Mouse (Mus musculus): ENCODE data around the gene Cabin1. TPM values are rescaled to one million over a fixed set of nuclear protein-coding genes. Genes with fewer than 3 reads are reported as not detected.

The Cabin1 gene
- polyA plus RNA-seq (2012; rRNA removed): 88.4 and 103 TPM in 2 replicates

DNA sequence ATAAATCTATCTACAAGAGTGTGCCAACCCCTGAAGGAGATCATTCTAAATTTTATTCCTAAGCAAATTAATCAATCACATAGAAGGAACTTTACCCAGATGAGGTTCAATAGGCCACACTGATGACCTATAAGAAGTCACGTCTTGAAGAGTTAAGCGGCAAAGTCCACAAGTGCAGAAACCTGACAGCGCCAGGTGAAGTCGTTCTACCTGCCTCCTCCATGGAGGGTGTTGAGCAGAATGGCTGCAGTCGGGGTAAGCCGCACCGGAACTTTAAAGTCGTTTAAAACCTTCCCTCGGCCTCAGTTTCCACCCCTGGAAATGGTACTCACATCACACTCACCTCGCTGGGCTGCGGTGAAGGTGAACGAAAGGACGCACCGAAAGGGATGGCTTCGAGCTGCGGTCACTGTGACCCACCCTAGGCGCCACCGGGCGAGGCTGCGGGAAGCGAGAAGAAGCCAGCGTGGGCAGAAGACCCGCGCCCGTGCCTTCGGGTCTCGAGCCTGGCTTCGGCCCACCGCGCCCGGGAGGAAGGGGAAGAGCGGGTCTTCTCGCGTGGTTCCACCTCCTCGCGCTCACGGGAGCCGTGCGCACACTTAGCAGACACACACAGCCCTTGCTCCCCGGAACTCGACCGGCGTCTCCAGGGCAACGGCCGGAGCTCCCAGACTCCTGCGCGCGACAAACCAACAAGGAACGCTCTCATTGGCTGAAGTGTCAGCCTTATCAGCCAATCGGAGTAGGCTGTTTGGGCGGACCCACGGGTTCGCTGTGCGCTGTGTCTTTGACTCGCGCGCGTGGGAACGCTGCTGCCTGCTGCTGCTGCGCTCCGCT, at the start of gene Cabin1:
Gene Cabin1 (minus strand): TSS at position 660 of the 837 bp plus-strand sequence.

DNA sequence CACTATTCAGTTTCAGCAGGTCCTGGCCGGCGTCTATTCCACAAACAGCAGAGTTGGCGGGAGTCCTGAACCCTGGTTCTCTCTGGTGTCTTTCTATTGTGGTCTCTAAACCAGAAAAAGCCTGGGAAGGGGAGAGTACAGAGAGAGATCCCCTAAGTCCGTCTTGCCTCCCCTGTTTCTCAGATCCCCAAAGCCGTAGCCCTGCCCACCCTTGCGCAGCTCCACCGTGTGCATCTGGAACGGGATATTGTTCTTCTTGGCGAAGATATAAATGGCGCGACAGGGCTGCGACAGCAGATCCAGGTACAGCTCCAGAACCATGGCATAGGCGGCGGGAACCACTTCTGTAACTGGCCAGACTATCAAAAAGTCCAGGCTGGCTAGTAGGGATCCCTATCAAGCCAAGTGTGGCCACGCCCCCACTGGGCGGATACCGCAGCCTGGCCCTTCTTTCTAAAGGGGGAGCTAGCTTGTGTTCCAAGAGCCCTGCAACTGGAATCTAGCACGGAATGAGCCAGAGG, 34.1 kb upstream of the Cabin1 start, which contains the start of gene Gstt1:
Gene Gstt1 (minus strand): TSS at position 409 of the 521 bp plus-strand sequence.

DNA sequence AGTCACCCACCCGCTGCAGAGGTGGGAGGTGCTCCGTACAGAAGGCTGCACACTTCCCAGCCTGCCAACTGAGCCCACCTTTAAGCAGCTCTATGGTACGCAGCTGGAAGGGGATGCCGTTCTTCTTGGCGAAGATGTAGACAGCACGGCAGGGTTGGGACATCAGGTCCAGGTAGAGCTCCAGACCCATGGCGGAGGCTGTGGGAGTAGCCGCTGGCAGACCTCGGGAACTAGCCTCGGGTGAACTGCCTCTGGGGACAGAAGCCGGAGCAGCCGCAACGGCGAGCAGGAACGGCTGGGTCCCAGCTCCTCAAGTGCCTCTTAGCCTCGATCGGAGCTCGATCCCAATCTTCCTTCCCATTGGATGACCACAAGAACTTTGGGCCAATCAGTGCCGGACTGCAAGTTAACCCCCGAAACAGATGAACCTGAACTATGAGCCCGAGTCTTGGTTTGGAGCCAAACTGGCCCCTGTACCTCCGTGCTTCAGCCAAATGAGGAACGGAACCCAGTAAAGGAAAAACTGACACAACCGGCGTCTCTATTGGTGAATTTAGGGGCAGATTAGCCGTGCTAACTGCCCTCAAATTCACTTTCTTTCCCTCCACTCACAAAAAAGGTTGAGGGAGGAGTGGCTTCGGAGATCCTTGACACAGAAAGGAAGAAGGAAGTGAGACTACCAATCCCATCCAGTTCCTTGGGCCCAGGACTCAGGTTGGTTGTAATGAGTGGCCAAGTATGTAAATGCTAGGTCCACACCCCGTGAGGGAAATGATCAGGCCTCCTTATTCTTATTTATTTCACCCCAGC, 16.8 kb upstream of the Cabin1 start, which contains the start of the genes Gm20441 and Gstt3:
Gene Gm20441 (minus strand): TSS at position 186 of the 810 bp plus-strand sequence.
Gene Gstt3 (minus strand): TSS at position 646 of the 810 bp plus-strand sequence.

GRCm38 (mm10) chr10:75772795-75773664, 8.9 kb upstream of the Cabin1 start, which contains the start of gene Ddt:
Ddt (minus strand) TSS chr10:75773414.

DNA sequence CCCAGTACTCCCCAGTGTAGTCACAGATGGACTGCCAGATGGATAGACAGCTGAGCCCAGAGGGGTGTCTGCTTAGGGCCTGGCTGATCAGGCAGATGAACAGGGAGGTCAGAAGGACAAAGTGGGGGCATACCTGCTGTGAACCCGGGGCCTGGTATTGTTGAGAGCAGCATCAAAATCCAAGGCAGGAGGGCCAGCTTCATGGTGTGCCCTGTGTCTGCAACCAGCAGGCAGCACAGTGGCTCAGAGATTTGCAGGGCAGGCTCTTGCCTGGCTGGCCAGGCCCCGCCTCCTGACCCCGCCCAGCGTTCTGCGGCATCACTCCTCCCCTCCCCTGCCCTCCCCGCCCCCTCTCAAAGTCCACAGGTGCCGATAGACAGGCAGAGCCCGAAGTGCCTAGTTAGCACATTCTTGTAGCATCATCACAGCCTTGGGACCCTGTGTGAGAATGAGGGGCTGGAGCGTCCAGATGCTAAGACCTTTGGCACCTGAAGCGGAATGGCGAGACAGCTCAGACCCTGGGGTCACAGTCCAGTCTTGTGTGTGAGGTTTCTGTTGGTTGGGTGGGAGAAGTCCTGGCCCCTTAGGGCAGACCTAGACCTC, 120.3 kb downstream of the Cabin1 start, which contains the start of gene Susd2:
Gene Susd2 (minus strand): TSS at position 268 of the 603 bp plus-strand sequence.

Other genes with a start within 250 kb of the Cabin1 start
- gene Snrpd3, start 246.8 kb downstream of the Cabin1 start, polyA plus RNA-seq (2012; rRNA removed): 8.7 and 16.5 TPM in 2 replicates
- gene Gucd1, start 246.4 kb downstream of the Cabin1 start, polyA plus RNA-seq (2012; rRNA removed): 53.2 and 53.9 TPM in 2 replicates
- 1.7 and 1.8 TPM in 2 replicates for gene Lrrc75b, start 204.0 kb downstream of the Cabin1 start, polyA plus RNA-seq (2012; rRNA removed)
- gene Ggt1, start 202.7 kb downstream of the Cabin1 start, polyA plus RNA-seq (2012; rRNA removed): 3.4 and 4.0 TPM in 2 replicates
- 193 and 207 TPM in 2 replicates for gene Ggt5, start 175.0 kb downstream of the Cabin1 start, polyA plus RNA-seq (2012; rRNA removed)
- gene Susd2, start 120.3 kb downstream of the Cabin1 start, polyA plus RNA-seq (2012; rRNA removed): 26.6 and 31.3 TPM in 2 replicates
- 54.5 and 72.3 TPM in 2 replicates for gene Ddt, start 9.1 kb upstream of the Cabin1 start, polyA plus RNA-seq (2012; rRNA removed)
- gene Gm20441, start 16.6 kb upstream of the Cabin1 start, polyA plus RNA-seq (2012; rRNA removed): 0.26 TPM in 1 of 2 replicates, not detected in the other
- 21.2 and 24.0 TPM in 2 replicates for gene Gstt3, start 17.1 kb upstream of the Cabin1 start, polyA plus RNA-seq (2012; rRNA removed)
- gene Gstt1, start 34.2 kb upstream of the Cabin1 start, polyA plus RNA-seq (2012; rRNA removed): 91.9 and 118 TPM in 2 replicates
- not detected in 2 replicates for gene Gstt4, start 58.2 kb upstream of the Cabin1 start, polyA plus RNA-seq (2012; rRNA removed)
- 128 and 153 TPM in 2 replicates for gene Gstt2, start 73.1 kb upstream of the Cabin1 start, polyA plus RNA-seq (2012; rRNA removed)
- 3,406 and 5,173 TPM in 2 replicates for gene Mif, start 95.9 kb upstream of the Cabin1 start, polyA plus RNA-seq (2012; rRNA removed)
- 448 and 721 TPM in 2 replicates for gene Derl3, start 129.1 kb upstream of the Cabin1 start, polyA plus RNA-seq (2012; rRNA removed)
- gene Smarcb1, start 157.3 kb upstream of the Cabin1 start, polyA plus RNA-seq (2012; rRNA removed): 79.8 and 80.7 TPM in 2 replicates
- 1,064 and 1,290 TPM in 2 replicates for gene Chchd10, start 168.8 kb upstream of the Cabin1 start, polyA plus RNA-seq (2012; rRNA removed)
- 410 and 417 TPM in 2 replicates for gene Mmp11, start 172.2 kb upstream of the Cabin1 start, polyA plus RNA-seq (2012; rRNA removed)
- 16.5 and 18.1 TPM in 2 replicates for gene Gm867, start 176.3 kb upstream of the Cabin1 start, polyA plus RNA-seq (2012; rRNA removed)
- 83.7 and 92.0 TPM in 2 replicates for gene Vpreb3, start 178.7 kb upstream of the Cabin1 start, polyA plus RNA-seq (2012; rRNA removed)
- gene Gm5134, start 190.2 kb upstream of the Cabin1 start, polyA plus RNA-seq (2012; rRNA removed): 0.14 and 0.25 TPM in 2 replicates

Data from ovary, adult 2 months (tissue).